Mouse (Mus musculus): ENCODE results near the gene Edem3. TPM values are rescaled to one million over a fixed set of nuclear protein-coding genes. Genes with fewer than 3 reads are reported as not detected.
"Not testable (repeated sequence)": the region's sequence is repeated elsewhere in the genome, so short reads cannot be mapped to it uniquely, and the experiment has no call there.

The Edem3 gene
- polyA plus RNA-seq, 1 experiment from 2014 or later = 19.7 TPM

- 44% methylated on average over 1 of the region's 1 CpGs for WGBS
- no peak for ATAC-seq (ENCODE audit: low FRiP score, low read depth)
Measured at GRCm38 (mm10) chr1:151778592-151778991, 23.4 kb downstream of the Edem3 start.

GRCm38 (mm10) chr1:151779306-151779705, 24.1 kb downstream of the Edem3 start:
- 92% methylated on average over 2 of the region's 2 CpGs for WGBS
- H3K36me3 ChIP-seq = peaks cover 40% of the 10 kb centered on the region
- ATAC-seq (ENCODE audit: low FRiP score, low read depth) = no peak

More at GRCm38 (mm10) chr1:151778592-151778991, 23.4 kb downstream of the Edem3 start:
- peaks cover 42% of the 10 kb centered on the region for H3K36me3 ChIP-seq
- no peaks in the 10 kb centered on the region for H3K9me3 ChIP-seq
- H3K9ac ChIP-seq = no peak overlapping the region
- no peaks in the 10 kb centered on the region for H3K4me1 ChIP-seq (replicated peaks)
- no peak overlapping the region for H3K27ac ChIP-seq (replicated peaks)
- H3K4me2 ChIP-seq = no peak overlapping the region
- H3K4me3 ChIP-seq = no peak overlapping the region
- no peaks in the 10 kb centered on the region for H3K27me3 ChIP-seq

GRCm38 (mm10) chr1:151781447-151781846, 26.3 kb downstream of the Edem3 start:
- Histone ChIP-seq H3K27ac (replicated peaks) (no peak overlapping the region), H3K9me3 (no peaks in the 10 kb centered on the region), H3K4me1 (replicated peaks) (no peaks in the 10 kb centered on the region), H3K9ac (no peak overlapping the region), H3K27me3 (no peaks in the 10 kb centered on the region), H3K36me3 (peaks cover 38% of the 10 kb centered on the region), H3K4me2 (no peak overlapping the region), H3K4me3 (no peak overlapping the region)
- WGBS = 92% methylated on average over 7 of the region's 7 CpGs
- no peak for ATAC-seq (ENCODE audit: low FRiP score, low read depth)

More at GRCm38 (mm10) chr1:151779306-151779705, 24.1 kb downstream of the Edem3 start:
- Histone ChIP-seq H3K4me1 (replicated peaks) (no peaks in the 10 kb centered on the region), H3K4me3 (no peak overlapping the region), H3K27me3 (no peaks in the 10 kb centered on the region), H3K9ac (no peak overlapping the region), H3K27ac (replicated peaks) (no peak overlapping the region), H3K9me3 (no peaks in the 10 kb centered on the region), H3K4me2 (no peak overlapping the region)

- Histone ChIP-seq H3K36me3 (peaks cover 32% of the 10 kb centered on the region), H3K27ac (replicated peaks) (no peak overlapping the region), H3K4me1 (replicated peaks) (no peaks in the 10 kb centered on the region), H3K4me2 (no peak overlapping the region), H3K4me3 (no peak overlapping the region), H3K9me3 (no peaks in the 10 kb centered on the region), H3K27me3 (no peaks in the 10 kb centered on the region), H3K9ac (no peak overlapping the region)
- WGBS = 92% methylated on average over 2 of the region's 2 CpGs
- no peak for ATAC-seq (ENCODE audit: low FRiP score, low read depth)
Measured at GRCm38 (mm10) chr1:151783403-151783802, 28.2 kb downstream of the Edem3 start.

GRCm38 (mm10) chr1:151786406-151786805, 31.2 kb downstream of the Edem3 start:
- 91% methylated on average over 5 of the region's 5 CpGs for WGBS
- Histone ChIP-seq H3K27me3 (no peaks in the 10 kb centered on the region), H3K9me3 (no peaks in the 10 kb centered on the region), H3K4me3 (no peak overlapping the region), H3K4me1 (replicated peaks) (no peaks in the 10 kb centered on the region), H3K27ac (replicated peaks) (no peak overlapping the region), H3K9ac (no peak overlapping the region), H3K36me3 (peaks cover 31% of the 10 kb centered on the region), H3K4me2 (no peak overlapping the region)
- no peak for ATAC-seq (ENCODE audit: low FRiP score, low read depth)

GRCm38 (mm10) chr1:151789136-151789535, 34.0 kb downstream of the Edem3 start:
- 46% methylated on average over 4 of the region's 4 CpGs for WGBS
- no peak for ATAC-seq (ENCODE audit: low FRiP score, low read depth)
- no peaks in the 10 kb centered on the region for H3K9me3 ChIP-seq
- no peak overlapping the region for H3K27ac ChIP-seq (replicated peaks)
- H3K36me3 ChIP-seq = peaks cover 32% of the 10 kb centered on the region
- H3K4me3 ChIP-seq = no peak overlapping the region
- no peak overlapping the region for H3K9ac ChIP-seq
- no peaks in the 10 kb centered on the region for H3K27me3 ChIP-seq
- H3K4me2 ChIP-seq = no peak overlapping the region
- no peaks in the 10 kb centered on the region for H3K4me1 ChIP-seq (replicated peaks)

- not testable (repeated sequence) for H3K27ac ChIP-seq (replicated peaks); ATAC-seq (ENCODE audit: low FRiP score, low read depth); H3K4me1 ChIP-seq (replicated peaks); H3K4me2 ChIP-seq; H3K4me3 ChIP-seq; H3K9ac ChIP-seq; H3K9me3 ChIP-seq; H3K27me3 ChIP-seq
- 93% methylated on average over 8 of the region's 8 CpGs for WGBS
- peaks cover 35% of the 10 kb centered on the region for H3K36me3 ChIP-seq
Measured at GRCm38 (mm10) chr1:151792076-151792475, 36.9 kb downstream of the Edem3 start.

GRCm38 (mm10) chr1:151802795-151803194, 47.6 kb downstream of the Edem3 start:
- WGBS = 84% methylated on average over 3 of the region's 3 CpGs
- H3K27ac ChIP-seq (replicated peaks); ATAC-seq (ENCODE audit: low FRiP score, low read depth); H3K9ac ChIP-seq; H3K4me2 ChIP-seq; H3K4me1 ChIP-seq (replicated peaks); H3K9me3 ChIP-seq; H3K4me3 ChIP-seq; H3K27me3 ChIP-seq: not testable (repeated sequence)
- H3K36me3 ChIP-seq = peaks cover 47% of the 10 kb centered on the region

- Histone ChIP-seq H3K4me2 (no peak overlapping the region), H3K27ac (replicated peaks) (no peak overlapping the region), H3K4me3 (no peak overlapping the region), H3K9me3 (no peaks in the 10 kb centered on the region), H3K27me3 (no peaks in the 10 kb centered on the region), H3K36me3 (peaks cover 48% of the 10 kb centered on the region), H3K4me1 (replicated peaks) (no peaks in the 10 kb centered on the region), H3K9ac (no peak overlapping the region)
- no peak for ATAC-seq (ENCODE audit: low FRiP score, low read depth)
- WGBS = 94% methylated on average over 5 of the region's 5 CpGs
Measured at GRCm38 (mm10) chr1:151807286-151807685, 52.1 kb downstream of the Edem3 start.

GRCm38 (mm10) chr1:151810628-151811421, 55.7 kb downstream of the Edem3 start:
- Histone ChIP-seq H3K9me3 (no peaks in the 10 kb centered on the region), H3K27me3 (no peaks in the 10 kb centered on the region), H3K4me1 (replicated peaks) (no peaks in the 10 kb centered on the region), H3K27ac (replicated peaks) (no peak overlapping the region), H3K4me3 (no peak overlapping the region), H3K36me3 (peaks cover 41% of the 10 kb centered on the region), H3K9ac (no peak overlapping the region), H3K4me2 (no peak overlapping the region)
- no peak for ATAC-seq (ENCODE audit: low FRiP score, low read depth)
- 54% methylated on average over 7 of the region's 7 CpGs for WGBS

GRCm38 (mm10) chr1:151811456-151811855, 56.3 kb downstream of the Edem3 start:
- no peak overlapping the region for H3K4me2 ChIP-seq
- peaks cover 37% of the 10 kb centered on the region for H3K36me3 ChIP-seq
- 81% methylated on average over 16 of the region's 16 CpGs for WGBS
- H3K4me3 ChIP-seq = no peak overlapping the region
- H3K9me3 ChIP-seq = no peaks in the 10 kb centered on the region
- H3K4me1 ChIP-seq (replicated peaks) = no peaks in the 10 kb centered on the region
- H3K9ac ChIP-seq = no peak overlapping the region
- no peak for ATAC-seq (ENCODE audit: low FRiP score, low read depth)
- H3K27ac ChIP-seq (replicated peaks) = no peak overlapping the region
- no peaks in the 10 kb centered on the region for H3K27me3 ChIP-seq

GRCm38 (mm10) chr1:151812004-151812712, 57.0 kb downstream of the Edem3 start:
- 0 out of 2 replicates have a peak, but pooled peaks have one; percentile 23 for ATAC-seq (ENCODE audit: low FRiP score, low read depth)
- Histone ChIP-seq H3K36me3 (peaks cover 35% of the 10 kb centered on the region), H3K27ac (replicated peaks) (no peak overlapping the region)

More at GRCm38 (mm10) chr1:151812004-151812712, 57.0 kb downstream of the Edem3 start:
- H3K9me3 ChIP-seq = no peaks in the 10 kb centered on the region
- WGBS = 65% methylated on average over 13 of the region's 13 CpGs
- H3K9ac ChIP-seq = no peak overlapping the region
- H3K4me2 ChIP-seq = no peak overlapping the region
- H3K4me1 ChIP-seq (replicated peaks) = no peaks in the 10 kb centered on the region
- H3K27me3 ChIP-seq = no peaks in the 10 kb centered on the region
- no peak overlapping the region for H3K4me3 ChIP-seq
